Mouse (Mus musculus) layer of hippocampus, postnatal 25 days (tissue): ENCODE data around the gene Scn5a. TPM values are rescaled to one million over a fixed set of nuclear protein-coding genes. Genes with fewer than 3 reads are reported as not detected.
A peak's percentile ranks its signal among the peaks of the same experiment; 100 is the strongest.

Source experiments
- DNase-seq, 2 experiments: peaks; one replicate each; pipeline ENCODE4 v3.0.0; 2022; ENCODE audit warnings: mixed read lengths in 2 of 2, low spot score in 1 of 2; ENCODE audit errors: extremely low spot score in 1 of 2
- total RNA-seq, 2 experiments: library from RNA; stranded (reverse); gene quantifications; 2 replicates each; pipeline ENCODE4 v1.2.3; 2021

Scn5a gene
- total RNA-seq, 2 experiments from 2014 or later: 0.70 to 0.89 TPM

DNA sequence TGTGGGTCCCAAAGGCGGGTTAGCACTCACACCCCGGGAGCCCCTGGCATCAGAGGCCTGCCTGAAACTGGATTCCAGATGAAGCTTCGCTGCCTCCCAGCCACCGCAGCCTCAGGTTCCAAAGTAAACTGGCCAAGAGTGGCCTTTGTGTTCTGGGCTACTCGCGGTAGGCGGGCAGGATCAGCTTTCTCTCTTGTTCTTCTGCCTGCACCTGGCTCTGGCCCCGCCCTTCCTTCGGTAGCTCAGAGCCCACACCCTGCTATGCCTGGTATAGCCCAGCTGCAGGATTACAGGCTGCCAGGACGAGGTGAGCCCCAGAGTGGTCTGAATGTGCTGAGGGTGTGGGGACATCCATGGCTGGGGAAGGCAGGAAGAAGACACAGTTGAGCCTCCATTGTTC lies 12.6 kb downstream of the Scn5a start:
- DNase-seq: no peak

DNA sequence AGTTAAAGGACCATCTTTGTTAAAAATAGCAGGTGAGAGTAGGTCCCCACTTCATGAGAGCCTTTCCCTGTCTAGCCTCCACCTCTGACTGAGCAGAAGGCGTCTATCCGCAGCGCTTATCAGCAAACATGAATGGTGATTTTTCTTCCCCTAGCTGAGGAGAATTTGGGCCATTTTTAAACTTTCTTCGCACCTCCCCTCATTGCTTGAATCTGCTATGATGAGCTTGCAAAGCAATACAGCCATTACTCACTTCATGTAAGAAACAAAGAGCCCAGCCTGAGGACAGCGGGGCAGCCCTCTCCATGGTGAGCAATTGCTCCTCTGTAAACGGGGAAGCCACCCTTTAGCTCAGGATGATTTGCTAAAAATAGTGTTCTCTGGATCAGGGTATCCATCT lies 14.0 kb downstream of the Scn5a start:
- DNase-seq: no peak

DNA sequence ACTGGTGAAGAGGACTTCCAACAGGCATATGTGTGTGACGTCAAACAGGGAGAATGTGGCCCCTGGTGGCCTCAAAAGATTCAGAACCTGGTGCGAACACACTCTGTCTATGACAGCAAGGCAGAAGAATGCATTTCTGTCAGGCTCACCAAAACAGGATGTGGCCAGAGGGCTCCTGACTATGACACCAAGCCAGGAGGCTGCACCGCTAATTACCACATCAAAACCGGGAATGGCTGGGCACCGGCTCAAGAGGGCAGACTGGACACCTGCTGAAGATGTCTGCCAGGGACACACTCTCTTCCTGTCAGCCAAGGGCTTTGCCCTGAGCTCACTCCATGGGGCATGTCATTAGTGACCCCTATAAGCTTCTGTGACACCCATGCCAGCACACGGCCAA lies 15.2 kb downstream of the Scn5a start:
- DNase-seq: no peak

DNA sequence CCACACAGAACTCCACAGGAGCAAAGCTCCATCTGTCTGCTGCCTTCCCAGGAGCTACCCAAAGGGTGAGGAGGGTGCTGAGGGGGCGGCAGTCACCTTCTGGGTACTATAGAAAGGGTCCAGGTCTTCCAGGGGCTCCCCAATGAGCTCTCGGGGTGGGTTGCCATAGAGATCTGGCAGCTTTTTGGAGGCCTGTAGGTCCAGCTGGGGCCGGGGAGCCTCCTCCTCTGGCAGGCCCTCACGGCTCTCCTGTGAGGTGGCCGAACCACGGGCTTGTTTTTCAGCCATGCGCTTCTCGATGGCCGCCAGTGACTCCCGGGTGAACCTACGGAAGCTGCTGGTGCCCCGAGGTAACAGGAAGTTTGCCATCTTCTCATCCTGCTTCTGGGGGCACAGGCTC lies 16.6 kb downstream of the Scn5a start:
- no peak for DNase-seq

DNA sequence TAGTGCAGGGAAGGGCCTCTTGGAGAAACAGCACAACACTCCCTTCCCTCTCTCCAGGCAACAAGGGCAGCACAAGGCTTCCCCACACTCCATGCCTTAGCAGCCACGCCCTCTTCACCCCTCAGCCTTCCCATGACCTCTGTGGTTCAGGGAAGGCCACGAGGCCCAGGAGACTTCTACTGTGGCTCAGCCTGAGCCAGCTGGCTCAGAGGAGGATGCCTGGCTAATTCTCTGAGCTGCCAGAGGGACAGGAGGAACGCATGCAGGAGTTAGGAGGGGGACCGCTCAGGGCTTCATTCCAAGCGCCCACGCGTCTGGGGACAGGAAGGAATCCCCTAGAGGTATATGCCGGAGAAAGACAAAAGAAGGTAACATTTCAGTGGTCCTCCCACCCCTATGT lies 17.1 kb downstream of the Scn5a start:
- no peak for DNase-seq

DNA sequence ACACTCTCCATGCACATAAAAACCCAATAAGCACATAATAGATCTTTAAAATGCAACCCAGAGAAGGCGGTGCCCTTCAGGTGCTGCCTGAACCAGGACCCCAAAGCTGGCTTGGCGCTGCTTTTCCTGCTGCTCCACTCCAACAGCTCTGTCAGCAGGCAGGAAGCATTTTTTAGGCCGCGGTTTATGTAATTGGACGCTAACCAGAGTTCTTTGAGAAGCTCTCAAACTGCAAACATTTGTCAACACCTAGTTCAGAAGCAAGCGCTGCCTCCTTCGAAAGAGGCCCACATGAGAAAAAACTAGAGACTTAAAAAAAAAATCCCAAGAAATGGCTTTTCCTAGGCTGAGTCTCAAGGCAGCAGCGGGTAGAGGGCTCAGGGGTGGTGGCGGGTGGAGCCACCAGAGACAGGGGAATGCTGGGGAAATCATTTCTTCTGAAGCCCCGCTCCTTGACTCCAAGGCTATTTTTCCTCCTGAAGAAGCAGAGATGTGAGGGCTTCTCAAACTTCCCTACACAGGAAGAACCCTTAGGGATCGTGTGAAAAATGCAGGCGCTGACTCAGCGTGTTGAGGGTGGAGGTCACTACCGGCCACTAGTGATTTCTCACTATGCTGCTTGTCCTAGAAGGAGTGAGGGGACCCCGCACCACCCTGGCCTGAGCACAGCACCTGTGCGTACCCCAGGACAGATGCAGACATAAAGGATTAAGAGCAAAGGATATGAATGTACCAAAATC lies 19.1 kb downstream of the Scn5a start:
- DNase-seq: no peak

DNA sequence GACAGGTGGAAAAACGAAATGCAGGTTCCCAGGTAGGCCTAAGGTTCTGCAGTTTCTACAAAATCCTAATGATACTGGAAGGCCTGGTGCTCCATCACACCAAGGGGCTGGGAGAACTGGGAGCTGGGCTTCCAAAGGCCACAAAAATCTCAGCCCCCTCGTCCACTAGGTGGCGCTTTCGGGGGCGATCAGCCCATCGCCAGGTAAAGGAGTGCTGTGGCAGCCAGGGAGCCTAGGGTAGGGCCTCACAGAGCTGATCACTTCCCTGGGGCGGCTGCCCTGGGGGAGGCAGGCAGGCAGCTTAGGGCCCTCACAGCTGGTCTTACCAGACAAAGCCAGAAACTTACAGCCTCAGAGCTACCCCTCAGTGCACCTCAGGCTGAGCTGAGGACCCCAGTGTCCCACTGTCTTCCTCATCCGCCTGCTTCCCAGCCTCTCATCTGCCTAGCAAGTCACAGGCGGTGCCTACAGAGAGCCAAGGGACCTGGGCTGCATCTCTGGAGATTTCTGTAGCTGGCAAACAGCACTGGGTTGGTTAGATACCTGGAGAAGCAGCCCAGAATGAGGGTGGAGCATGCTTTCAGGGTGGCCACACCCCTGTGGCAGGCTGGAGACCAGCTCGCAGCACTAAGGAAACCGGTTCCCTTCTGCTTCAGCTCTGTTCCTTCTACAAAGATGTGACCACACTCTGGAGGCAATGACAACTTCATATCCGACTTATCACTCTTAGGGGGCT lies 20.5 kb downstream of the Scn5a start:
- DNase-seq: peak; percentile 45 to 62

DNA sequence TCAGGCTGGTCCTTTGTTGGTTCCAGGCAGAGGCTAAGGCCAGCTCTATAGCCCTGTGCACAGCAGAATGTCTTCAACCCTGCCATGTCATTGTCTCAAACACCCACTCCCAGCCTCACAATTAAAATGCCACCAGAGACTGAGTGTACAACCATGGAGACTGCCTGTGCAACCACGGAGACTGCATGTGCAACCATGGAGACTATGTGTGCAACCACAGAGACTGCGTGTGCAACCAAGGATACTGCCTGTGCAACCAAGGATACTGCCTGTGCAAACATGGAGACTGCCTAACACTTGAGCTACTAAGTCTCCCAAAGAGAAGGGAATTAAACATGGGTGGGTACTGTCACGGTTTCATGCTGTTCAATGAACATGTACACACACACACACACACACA lies 22.8 kb downstream of the Scn5a start:
- no peak for DNase-seq

DNA sequence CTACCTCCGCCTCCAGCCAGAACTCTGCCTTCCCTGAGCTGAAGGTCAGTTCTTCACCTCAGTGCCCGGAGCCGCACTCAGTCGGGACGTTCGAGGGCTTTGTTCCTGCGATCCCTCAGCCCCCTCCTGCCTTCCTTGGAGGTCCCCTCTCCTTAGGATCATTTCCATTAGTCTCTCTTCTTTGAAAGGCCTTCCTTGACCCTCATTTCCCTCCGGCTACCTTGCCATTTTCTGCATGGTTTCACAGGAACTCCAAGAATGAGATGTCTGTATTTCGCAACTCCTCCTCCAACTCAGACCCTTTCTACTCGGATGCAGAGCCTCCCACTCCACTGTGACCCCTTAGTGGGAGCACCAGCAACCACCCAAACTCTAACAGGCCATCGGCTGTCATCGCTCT lies 31.3 kb downstream of the Scn5a start:
- DNase-seq: no peak

DNA sequence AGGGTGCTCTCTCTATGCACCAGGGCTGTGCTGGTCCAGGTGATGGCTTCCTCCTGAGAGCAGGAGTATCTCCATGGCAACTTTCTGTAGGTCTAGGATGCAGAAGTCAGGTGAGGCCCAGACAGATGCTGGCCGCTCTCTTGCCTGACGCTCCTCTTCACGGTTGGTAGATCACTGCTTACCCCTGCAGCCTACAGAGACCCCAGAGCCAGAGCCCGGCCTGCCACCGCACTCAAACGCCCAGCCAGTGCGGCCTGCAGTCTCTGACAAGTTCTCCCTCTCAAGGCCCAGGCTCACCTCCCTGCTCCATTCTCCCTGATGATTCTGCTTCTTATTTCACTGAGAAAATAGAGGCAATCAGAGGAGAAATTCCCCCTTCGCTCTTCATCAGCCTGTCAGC lies 31.7 kb downstream of the Scn5a start:
- no peak for DNase-seq

DNA sequence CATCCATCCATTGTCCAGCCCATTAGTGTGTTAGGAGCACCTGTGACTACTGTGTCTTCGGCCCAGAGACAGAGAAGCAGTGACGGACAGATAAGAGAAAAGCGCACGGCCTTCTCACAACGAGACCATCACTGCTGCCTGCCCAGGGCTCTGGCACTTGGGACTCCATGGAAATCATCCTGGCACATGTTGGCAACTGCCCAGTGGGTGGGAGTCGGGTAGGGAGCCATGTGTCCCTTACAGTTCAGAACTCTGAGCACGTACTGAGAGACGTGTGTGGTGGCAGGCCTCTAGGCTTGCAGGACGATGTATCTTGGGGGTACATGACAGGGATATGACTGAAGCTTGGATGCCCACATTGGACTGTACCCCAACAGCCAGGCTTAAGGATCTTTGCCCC lies 38.1 kb downstream of the Scn5a start:
- DNase-seq: no peak

DNA sequence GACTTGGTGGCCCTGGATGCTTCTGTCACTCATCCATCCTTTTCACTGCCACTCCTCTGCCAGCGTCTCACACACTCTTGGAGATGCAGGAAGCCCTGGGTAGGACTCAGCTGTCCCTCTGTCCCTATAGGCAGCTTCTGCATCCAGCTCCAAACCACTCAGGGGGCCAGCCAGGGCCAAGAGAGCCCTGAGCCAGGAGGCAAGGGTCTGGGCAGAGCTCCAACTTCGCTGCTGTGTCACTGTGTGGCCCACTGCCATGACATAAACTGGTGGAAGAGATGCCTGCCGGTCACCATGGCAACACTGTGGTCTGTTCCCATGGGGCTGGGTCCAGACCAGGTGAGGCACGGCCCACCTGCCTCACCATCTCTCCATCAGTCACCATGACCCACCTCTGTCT lies 41.0 kb downstream of the Scn5a start:
- DNase-seq: no peak

DNA sequence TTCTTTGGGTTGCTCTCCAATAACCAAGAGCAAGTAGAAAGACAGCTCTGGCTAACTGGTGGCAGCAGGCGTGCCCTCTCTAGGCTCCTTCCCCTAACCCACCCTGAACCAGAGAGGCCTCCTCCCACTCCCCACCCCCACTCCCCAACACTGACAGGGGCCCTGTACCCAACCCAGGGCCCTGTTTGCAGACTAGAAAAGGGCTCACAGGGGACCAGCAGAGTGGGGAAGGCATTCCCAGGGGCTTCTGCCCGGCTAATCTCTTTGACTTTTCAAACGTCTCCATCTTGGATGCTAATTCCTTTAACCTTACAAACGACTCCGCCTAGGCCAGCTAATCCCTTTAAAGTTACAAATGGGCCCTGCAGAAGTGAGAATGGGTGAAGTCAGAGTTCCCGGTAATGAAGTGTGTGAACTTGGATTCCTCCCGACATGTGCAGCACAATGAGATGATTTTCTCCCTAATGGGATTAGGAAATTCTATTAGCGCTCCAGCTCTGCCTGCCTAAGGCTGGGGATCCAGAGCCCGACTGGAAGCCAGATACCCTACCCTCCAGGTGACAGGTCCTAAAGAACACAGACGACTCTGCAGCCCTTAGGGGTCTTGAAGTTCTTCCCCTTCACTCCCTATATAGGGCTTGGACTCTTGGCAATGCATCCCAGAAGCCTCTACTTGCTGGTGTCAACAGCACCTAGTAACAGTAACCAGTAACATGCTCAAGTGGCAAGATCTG lies 47.0 kb downstream of the Scn5a start:
- DNase-seq: no peak

DNA sequence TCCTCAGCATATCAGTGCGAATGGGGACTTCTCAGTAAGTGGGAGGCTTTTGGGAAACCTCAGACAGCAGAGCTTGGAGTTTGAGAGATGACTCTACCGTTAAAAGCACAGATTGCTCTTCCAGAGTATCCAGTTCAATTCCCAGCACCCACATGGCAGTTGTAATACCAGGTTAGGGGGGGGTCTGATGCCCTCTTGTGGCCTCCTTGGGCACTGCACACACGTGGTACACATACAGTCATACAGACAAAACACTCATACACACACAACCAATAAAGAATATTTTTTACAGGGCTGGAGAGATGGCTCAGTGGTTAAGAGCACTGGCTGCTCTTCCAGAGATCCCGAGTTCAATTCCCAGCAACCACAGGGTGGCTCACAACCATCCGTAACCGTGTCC lies 54.3 kb downstream of the Scn5a start:
- no peak for DNase-seq

DNA sequence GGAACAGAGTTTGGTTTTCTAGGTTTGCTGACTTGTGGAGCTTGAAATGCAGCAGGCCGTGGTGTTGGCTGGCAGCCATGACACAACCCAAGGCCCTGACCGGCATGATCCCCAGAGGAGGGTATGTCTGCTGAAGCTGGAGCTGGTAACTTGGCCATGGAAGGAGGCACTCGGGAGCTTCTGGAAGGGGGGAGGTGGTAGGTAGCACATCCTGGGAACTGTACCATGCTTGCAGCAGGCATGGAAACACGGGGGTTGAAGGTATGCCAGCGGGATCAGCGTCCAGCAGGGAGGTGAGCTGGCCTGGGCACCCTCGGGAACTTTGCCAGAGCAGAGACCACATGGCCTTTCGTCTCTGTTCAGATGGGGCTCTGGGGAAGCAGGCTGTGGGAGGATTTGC lies 55.5 kb downstream of the Scn5a start:
- DNase-seq: no peak

DNA sequence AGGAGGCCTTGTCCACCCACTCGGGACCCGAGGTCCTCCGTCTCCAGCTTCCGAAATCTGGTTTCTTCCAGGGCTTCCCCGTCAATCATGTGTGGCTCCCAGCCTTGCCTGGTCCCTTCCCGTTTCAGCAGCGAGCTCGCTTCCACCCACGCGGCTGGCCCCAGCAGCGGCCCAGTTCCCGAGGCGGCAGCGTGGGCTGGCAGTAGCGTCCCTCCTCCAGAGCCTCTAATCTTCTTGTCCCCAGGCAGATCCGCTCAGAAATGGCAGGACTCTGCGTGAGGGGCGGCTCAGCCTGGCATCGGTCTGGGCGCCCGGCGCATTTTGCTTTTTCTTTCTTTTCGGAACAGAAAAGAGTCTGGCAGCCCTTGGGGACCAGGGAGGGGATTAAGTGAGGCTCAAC lies 59.7 kb downstream of the Scn5a start:
- DNase-seq: no peak

DNA sequence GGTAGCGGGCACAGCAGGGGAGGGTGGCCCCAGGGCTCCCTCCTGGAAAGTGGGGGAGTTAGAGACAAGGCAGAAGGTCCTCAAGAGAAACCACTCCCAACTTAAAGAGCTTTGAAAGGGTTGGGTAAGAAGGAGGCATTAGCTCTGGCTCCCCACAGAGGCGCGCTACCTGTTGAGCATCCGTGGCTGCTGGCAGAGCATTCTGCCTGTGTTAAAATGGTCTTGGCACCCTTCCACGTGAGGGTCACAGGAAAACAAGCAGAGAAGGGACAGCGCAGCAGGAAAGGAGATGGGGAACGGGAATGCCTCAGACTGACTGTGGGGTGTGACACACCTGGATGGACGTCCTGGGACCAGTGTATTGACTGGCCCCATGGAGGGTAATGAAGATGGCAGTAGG lies 60.6 kb downstream of the Scn5a start:
- no peak for DNase-seq

DNA sequence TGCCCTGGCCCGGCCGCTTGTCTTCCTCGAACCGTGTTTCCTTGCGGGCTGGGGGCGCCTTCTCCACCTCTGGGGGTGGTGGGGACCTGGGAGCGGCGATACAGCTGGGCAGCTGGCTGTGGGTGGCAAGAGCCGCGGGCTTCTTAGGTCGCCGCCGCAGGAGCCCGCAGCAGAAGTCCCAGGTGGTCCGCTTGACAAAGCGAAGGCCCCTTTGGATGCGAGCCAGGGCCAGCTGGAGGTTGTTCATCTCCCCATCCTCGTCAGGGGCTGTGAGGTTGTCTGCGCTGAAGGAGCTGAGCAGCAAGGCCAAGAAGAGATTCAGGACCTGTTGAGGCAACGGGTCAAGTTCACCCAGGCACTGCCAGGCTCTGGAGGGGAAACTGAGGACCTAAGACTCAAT lies 61.3 kb downstream of the Scn5a start:
- DNase-seq: no peak

DNA sequence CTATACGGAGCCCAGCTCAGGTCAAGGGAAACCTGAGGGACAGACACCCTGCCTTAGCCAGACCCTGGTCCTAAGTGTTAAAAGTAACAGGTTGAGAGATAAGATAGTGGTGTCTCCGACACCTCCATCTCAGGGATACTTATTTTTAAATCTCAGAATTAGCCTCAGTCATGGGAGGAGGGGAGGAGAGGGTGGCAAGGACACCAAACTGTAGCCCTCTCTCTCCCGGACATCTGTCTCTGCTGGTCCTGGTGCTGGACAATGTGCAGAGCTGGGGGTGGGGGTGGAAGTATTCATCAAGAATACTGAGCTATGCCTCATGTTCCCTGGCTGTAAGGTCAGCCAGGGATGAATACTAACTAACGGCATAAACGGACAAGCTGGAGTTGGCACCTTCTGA lies 62.0 kb downstream of the Scn5a start:
- DNase-seq: no peak

DNA sequence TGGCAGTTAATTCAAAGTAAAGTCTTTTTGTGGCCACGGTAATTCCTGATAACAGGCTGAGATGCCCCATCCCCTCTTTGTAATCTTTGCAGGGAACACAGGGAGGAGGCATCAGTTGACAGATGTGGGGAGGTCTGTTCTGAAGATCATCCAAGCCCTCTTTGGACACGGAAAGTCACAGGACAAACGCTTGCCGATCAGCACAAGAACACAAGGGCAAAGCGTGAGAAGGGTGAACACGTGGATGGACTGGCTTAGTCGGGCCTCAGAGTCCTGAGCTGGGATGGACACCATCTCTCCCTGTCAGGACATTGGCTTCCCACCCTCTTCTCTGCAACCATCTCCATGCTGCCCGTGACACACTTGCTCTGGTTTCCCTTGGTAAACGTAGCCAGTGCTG lies 63.4 kb downstream of the Scn5a start:
- DNase-seq: no peak

DNA sequence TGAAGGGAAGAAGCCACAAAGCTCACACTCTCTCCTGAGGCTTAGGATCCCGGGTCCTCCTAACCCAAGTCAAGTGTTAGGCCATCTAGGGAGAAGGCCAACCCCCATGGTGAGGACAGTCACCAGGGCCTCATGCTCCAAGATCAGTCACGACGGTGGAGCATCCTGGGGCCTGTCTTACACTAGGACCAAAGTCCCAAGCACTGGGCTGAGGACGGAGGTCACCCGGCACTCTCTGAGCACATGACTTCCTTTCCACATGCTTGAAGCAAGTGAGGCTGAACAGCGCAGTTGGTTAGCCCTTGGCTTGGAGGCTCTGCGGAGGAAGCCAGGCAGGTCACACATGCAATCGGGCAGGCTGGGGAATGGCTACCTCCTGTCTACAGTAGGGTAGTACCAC lies 63.8 kb downstream of the Scn5a start:
- DNase-seq: no peak

DNA sequence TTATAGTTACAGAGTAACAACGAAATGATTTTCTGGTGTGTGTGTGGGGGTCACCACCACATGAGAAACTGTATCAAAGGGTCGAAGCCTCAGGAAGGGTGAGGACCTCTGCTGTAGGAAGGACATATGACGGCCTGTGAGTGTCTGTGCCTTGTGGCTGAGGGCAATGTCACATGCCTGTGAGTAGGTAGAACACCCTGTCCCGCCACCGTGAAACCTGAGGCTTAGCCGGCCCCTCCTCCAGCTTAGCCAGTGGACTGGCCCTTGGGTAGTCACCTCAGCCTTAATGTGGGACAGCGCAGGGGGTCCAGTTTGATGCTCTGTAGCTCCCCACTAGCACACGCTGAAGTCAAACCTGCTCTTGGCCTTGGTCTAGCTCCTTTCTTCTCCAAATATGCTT lies 65.0 kb downstream of the Scn5a start:
- DNase-seq: no peak
